Mouse (Mus musculus) frontal cortex, adult 2 months (tissue): ENCODE measurements at regions not wholly inside any gene's neighbourhood (a gene's known extent, or its start where the extent isn't known, plus 50 kb on each side); places are given as distances from the start of the nearest gene placed in this dataset.
"Not testable (repeated sequence)": the region's sequence is repeated elsewhere in the genome, so short reads cannot be mapped to it uniquely, and the experiment has no call there.

Experiments used
- DNase-seq, 2 experiments: peaks; one replicate each; pipeline ENCODE4 v3.0.0; 2022; ENCODE audit warnings: low spot score in 1 of 2; ENCODE audit errors: extremely low spot score in 1 of 2

DNA sequence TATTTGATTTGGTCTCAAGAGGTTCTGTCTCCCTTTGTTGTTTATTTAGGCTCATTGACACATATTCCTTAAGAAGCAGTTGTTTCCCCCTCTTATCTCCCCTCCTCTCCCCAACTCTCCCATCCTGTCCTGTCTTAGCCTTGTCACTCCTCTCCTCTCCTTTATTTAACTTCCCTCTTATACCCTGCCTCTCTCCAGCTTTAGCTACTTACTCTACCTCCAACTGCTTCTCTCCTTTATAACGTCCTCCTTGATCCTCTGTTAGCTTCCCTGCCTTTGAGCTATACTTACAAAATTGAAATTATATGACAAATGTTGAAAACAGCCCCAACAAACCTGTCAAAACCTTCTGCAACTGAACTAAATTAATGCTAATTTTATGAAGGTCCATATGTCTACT, 841.7 kb upstream of the G6pd2 start:
- DNase-seq: no peak

DNA sequence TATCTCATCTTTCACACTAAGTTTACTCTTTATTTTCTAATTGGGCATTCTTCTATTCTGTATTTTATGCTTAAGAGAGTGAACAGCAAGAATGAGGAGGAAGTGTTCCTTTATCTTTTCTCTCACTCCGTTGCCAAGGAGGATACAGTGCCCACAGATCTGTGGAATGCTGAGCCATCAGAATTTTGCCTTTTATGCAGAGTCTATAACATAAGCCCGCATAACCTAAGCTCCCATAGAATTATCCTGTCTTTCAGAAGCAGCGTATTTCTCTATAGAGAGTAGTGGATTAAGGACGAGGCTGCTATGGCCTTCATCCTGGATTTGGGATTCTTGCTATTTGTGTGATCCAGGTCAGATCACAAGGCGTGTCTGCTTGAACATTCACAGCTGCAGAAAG, 839.1 kb upstream of the G6pd2 start:
- DNase-seq: peak in 1 of 2 experiments; percentile 4

DNA sequence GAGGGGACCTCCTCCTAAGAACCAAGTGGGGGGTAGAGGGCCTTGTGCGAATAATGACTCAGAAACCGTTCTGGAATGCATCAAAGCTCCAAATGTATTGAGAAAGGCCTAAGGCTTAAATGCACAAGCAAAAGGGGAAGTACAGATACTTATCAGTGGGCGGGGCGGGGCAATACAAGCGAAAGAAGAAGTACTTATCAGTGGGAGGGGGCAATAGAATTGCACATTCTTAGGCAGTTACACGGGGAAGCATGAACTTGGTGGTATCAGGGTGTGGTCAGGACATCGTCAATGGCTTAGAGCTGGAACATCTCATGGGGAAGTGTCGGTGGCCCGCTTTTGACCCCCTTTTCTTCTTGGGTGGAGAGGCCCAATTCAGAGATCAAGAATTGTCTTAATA, 829.9 kb upstream of the G6pd2 start:
- no peak for DNase-seq

GRCm38 (mm10) chr5:60988313-60988712, 820.3 kb upstream of the G6pd2 start:
- no peak for DNase-seq

DNA sequence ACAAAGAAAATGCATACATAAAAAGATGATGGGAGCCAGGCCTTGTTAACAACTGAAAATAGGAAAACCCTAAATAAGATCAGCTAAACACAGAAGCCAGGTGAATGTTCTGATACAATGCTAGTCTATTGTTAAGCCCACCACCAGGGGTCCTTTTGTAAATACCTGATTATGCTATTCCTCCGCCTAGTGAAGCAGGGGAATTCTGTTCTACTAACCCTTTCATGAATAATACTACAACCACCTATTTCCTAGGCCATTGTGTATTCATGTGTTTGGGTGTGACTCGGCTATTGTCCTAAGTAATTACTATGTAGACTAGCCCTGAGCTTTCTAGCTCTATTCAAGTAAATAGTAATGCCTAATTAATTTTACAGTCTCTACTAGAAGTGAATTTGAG, 819.3 kb upstream of the G6pd2 start:
- not testable (repeated sequence) for DNase-seq

GRCm38 (mm10) chr5:60994761-60995523, 813.7 kb upstream of the G6pd2 start:
- DNase-seq: no peak

DNA sequence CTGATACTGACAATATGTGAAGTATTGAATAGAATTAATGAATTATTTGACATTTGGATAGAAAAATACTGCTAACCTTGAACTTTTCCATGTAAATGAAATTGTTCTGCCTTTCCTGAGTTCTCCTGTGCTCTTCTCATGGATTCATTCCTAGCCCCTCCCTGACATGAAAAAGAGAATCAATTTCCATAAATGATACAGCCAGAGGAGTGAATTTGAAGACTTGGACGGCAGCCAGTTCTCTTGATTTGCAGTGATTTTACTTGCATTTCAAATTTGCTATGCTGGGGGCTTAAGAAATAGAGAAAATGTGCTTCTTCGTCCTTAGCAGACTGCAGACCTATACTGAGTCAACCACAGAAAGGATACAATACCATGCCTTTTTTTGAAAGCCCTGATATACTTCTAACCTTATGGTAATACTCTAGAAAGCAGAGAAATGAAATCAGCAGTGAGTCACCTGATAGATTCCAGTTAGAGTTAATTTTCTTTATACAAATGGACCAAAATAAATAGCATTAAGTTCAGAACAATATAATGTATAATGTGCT, 773.0 kb upstream of the G6pd2 start:
- peak in 1 of 2 experiments; percentile 17 for DNase-seq
